Mouse (Mus musculus) central nervous system, embryonic 11.5 days (tissue): ENCODE data around the gene Agtpbp1. TPM values are rescaled to one million over a fixed set of nuclear protein-coding genes. Genes with fewer than 3 reads are reported as not detected.

Experiments
- polyA plus RNA-seq: library from polyadenylated mRNA; depleted of rRNA; stranded (reverse); fragments of >200 nt; gene quantifications from 2 replicates; pipeline ENCODE4 v1.2.3, GENCODE M21; 2012; rRNA removed

The Agtpbp1 gene
- polyA plus RNA-seq = 20.9 and 23.9 TPM in 2 replicates

GRCm38 (mm10) chr13:59584947-59585647 lies at the start of gene Agtpbp1, which contains the start of gene Naa35:
TSS of gene Agtpbp1 (minus strand) at chr13:59585227.
TSS of gene Naa35 (plus strand) at chr13:59585259.

Other genes starting within 250 kb of the Agtpbp1 start
- gene Naa35, start within 50 bp of the Agtpbp1 start, polyA plus RNA-seq = 102 and 122 TPM in 2 replicates
- 71.8 and 80.5 TPM in 2 replicates for gene Golm1, start 90.6 kb upstream of the Agtpbp1 start, polyA plus RNA-seq
- gene 4921517D22Rik, start 108.9 kb upstream of the Agtpbp1 start, polyA plus RNA-seq = not detected in 2 replicates
- gene Spata31d1a, start 125.1 kb upstream of the Agtpbp1 start, polyA plus RNA-seq = 0.01 TPM in 1 of 2 replicates, not detected in the other
- 0.01 TPM in 1 of 2 replicates, not detected in the other for gene Spata31d1b, start 127.1 kb upstream of the Agtpbp1 start, polyA plus RNA-seq
- 0.02 TPM in 2 replicates for gene Spata31d1d, start 146.5 kb upstream of the Agtpbp1 start, polyA plus RNA-seq
- 0.09 and 0.10 TPM in 2 replicates for gene 1700014D04Rik, start 161.5 kb upstream of the Agtpbp1 start, polyA plus RNA-seq
- 82.4 and 96.1 TPM in 2 replicates for gene Isca1, start 184.6 kb upstream of the Agtpbp1 start, polyA plus RNA-seq
- gene Gm49354, start 197.0 kb upstream of the Agtpbp1 start, polyA plus RNA-seq = 78.2 TPM in 1 of 2 replicates, not detected in the other
- gene Tut7, start 237.9 kb upstream of the Agtpbp1 start, polyA plus RNA-seq = 41.9 and 46.2 TPM in 2 replicates